Mouse (Mus musculus): Measurements from ENCODE around the gene Tmem60.

Tmem60 gene

DNA sequence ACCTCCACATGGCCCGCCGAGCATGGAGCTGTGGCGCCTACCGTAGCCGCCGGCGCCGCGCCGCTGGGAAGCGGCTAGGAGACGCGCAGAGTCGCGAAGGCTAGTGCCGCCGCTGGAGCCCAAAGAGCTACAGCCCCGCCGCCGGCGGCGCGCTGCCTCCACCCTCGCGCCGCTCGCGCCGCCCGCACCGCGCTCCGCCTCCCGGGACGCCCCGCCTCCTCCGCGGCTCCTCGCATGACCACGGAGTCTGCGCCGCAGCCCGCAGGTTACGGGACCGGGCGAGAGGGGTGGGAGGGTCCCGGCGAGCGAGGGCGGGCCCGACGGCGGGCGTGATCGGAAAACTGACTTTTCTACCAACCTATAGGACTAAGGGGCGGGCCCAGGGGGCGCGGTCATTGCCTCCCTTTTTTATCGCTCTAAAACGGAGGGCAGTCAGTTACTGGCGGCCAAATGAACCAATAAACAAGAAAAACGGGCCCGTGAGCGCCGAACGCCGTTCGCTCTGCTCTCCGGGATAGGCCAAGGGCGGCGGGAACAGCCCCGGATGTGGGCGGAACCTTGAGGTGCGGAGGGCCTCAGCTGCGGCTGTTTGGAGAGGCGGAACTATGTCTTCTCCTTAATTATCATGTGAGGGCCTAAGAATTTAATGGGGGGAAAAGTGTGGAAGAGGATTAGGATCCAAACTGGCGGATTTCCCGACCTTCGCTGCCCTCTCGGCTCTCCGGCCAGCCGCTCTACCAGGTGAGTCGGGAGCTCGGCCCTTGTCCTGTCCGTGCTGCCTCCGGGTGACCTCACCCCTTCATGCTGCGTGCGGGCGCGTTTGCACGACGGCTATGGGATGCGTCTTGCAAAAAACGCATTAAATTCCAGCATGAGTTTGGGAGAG, at the start of gene Tmem60, which contains the start of gene Phtf2:
Gene Tmem60, plus strand, starts transcription at position 277 of the 886 bp plus-strand sequence.
Gene Phtf2, minus strand, starts transcription at position 210 of the 886 bp plus-strand sequence.
- DNase-seq: peak; percentile 98 to 100

DNA sequence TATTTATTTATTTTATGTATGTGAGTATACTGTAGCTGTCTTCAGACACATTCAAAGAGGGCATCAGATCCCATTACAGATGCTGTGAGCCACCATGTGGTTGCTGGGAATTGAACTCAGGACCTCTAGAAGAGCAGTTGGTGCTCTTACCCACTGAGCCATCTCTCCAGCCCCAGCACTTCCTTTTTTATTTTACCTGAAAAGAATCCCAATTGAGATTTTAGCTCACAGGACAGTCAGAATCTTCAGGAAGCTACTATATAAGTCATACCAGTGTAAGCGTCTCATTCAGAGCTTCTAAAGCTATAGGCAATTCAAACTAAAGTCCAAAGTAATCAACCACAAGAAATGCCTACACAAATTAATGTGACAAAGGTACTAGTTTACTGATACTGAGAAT, 47.6 kb upstream of the Tmem60 start:
- no peak for DNase-seq

- DNase-seq: no peak
Observed at GRCm38 (mm10) chr5:20837082-20837481, 44.9 kb upstream of the Tmem60 start.

GRCm38 (mm10) chr5:20843405-20843804, 38.6 kb upstream of the Tmem60 start:
- no peak for DNase-seq

GRCm38 (mm10) chr5:20843816-20844215, 38.2 kb upstream of the Tmem60 start:
- no peak for DNase-seq

- no peak for DNase-seq
Observed at GRCm38 (mm10) chr5:20847010-20847409, 35.0 kb upstream of the Tmem60 start.

GRCm38 (mm10) chr5:20855066-20855465, 26.9 kb upstream of the Tmem60 start:
- no peak for DNase-seq

- DNase-seq: no peak
Observed at GRCm38 (mm10) chr5:20858404-20858803, 23.6 kb upstream of the Tmem60 start.

GRCm38 (mm10) chr5:20860565-20860964, 21.4 kb upstream of the Tmem60 start:
- DNase-seq: no peak

- peak in 1 of 2 experiments; percentile 10 for DNase-seq
Observed at GRCm38 (mm10) chr5:20861901-20862300, 20.1 kb upstream of the Tmem60 start.

DNA sequence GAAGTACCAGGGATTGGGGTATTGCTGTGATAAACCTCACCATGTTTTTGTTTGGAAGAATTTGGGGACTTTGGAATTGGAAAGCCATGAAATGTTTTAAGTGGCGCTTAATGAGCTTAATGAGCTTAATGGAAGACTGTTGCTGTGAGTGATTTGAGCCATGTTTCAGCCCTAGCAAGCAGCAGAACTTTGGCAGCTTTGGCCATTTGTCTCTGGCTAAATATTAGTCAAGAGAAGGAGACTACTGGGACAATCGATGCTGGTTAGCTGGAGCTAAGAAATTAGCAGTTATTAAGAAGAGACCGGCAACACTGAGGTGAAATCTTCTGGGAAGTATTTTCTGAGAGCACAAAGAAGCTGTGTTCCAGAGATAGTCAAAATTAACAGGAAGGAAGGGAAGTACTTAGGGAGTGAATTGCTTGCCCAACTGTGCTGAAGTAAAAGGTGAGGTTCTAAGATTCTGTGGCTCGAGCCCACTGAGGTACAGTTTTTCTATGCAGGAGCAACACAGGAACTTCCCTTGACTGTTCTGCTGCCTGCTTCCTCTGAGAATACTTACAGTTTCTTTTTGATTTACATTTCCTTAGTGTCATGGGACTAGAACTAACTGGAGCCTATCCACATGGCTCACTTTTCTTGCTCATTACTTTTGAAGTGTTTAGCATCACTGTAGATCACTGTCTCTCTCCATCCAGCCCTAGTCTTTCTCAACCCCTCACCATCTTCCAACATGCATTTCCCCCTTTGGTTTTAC, 17.6 kb upstream of the Tmem60 start:
- DNase-seq: no peak

- no peak for DNase-seq
Observed at GRCm38 (mm10) chr5:20865193-20865755, 16.7 kb upstream of the Tmem60 start.

DNA sequence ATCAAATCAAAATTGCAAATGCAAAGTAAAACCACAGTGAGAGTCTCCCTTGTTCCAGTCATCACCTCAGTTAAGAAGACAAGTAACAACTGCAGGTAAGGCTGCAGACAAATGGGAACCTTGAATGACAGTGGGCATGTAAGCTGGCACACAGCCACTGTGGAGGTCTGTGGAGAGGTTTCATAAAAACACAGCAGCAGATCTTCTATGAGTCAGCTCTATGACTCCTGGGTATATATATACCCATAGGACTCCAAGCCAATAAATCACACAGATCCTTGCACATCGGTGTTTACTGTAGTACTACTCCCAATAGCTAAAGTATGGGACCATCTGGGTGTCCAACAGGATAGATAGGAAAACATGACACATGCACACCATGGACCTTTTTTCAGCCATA, 8.8 kb upstream of the Tmem60 start:
- peak in 1 of 2 experiments; percentile 20 for DNase-seq

GRCm38 (mm10) chr5:20876934-20877426, 5.0 kb upstream of the Tmem60 start:
- DNase-seq: no peak

DNA sequence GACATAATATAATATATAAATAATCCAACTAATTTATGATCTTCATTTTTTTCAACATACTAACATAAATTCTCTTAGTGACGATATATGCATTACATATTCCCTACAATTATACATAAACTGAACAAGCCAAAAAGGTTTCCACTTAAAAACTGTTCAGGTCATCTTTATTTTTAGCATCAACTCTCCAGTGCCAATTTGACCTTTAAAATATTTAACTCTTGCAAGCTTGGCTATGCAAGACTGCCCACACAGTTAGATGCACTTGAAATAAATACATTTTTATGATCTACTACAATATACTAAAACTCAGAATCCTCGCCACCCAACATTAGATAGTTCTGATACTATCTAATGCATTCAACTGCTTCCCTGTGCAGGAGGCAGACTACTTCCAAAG, 1.6 kb upstream of the Tmem60 start:
- DNase-seq: no peak

- peak; percentile 70 to 71 for DNase-seq
Observed at GRCm38 (mm10) chr5:20880797-20881775, 905 bp upstream of the Tmem60 start.

DNA sequence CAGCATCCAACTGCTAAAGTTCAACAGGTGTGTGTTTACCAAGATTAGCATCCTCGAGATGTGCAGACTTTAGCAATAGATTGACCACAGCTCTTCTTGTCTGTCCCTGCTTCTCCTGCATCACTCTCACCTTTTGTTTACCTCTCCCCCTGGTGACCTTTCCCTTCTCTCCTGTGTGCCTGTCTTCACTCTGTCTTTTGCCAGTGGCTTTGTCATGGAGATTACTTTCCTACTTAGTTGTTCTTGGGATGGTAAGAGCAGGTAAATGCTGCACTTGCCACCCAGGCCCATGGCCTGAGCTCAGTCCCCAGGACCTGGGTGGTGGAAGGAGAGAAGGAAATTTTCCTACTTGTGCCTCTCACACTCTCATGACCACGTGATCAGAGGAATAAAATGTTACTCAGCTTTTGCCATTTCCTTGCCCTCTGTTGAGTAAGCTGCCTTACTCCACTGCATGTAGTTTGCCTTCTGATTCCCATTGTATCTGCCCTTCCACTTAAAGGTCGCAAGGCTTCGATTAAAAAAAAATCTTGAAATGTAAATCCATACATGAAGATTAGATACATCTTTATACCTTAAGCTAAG, 2.1 kb downstream of the Tmem60 start:
- DNase-seq: no peak

DNA sequence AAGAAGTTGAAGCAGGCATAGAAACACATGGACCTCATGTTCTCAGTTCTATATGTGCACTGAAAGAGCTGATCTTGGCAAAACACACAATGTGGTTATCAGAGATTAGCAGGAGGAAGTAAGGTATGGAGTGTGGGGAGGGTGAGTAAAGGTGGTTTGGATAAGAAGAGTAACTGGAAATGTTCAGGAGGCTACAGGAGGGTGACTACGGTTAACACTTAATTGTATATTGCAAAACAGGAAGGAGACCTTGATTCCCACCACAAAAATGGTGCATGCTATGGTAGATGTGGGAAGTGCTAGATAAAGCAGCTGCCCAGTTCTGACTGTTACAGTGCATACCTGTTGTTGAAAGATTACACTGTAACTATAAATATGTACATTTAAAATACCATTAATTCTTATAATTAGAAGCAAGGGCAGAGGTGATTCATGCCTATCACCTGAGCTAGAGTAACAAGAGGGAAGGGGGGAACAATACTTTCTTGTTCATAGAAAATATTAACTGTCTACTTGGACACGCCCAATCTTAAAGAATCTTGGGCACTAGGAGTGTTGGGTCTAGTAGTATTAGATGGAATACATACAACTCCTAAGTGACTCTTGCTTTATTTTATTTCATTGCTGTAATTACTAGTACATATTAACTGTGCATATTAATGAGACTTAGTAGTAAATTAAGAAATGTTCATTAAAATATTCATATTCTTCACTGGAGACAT, 15.6 kb downstream of the Tmem60 start:
- no peak for DNase-seq

GRCm38 (mm10) chr5:20904647-20905046, 22.7 kb downstream of the Tmem60 start:
- no peak for DNase-seq

DNA sequence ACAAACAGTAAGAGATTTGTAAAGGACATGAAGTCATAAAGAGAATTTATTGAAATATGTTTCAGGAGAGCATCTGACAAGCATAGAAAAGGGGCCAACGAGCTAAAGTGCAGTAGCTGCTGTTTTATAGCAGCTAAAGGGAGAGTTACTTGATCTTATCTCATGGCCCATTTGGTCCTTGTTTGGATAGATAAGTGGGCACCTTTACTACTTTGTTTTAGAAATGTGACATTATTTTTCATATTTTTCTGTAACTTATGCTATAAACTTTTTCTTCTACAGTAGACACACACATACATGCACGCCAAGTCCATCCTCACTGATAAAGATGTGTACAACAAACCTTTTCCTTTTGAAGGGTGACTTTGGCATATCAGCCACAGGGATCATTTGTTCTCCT, 23.4 kb downstream of the Tmem60 start:
- no peak for DNase-seq

DNA sequence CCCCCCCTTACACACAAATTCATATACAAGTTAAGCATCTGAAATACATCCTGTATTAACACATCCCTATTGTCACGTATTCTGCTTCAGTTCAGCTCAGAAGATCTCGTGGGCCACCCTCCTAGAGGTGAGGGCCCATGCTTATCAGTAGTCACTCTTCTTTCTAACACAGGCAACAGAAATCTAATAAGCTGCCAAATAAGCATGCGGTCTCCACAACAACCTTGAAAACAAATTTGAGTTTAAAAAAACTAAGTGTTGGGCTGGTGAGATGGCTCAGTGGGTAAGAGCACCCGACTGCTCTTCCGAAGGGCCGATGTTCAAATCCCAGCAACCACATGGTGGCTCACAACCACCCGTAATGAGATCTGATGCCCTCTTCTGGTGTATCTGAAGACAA, 24.2 kb downstream of the Tmem60 start:
- DNase-seq: no peak
